Mouse (Mus musculus) spleen, postnatal 4 days (tissue): Measurements from ENCODE around the gene Kcmf1.
A peak's percentile ranks its signal among the peaks of the same experiment; 100 is the strongest.
"Not testable (repeated sequence)": the region's sequence is repeated elsewhere in the genome, so short reads cannot be mapped to it uniquely, and the experiment has no call there.

Experiments
- DNase-seq, 2 experiments: peaks; one replicate each; pipeline ENCODE4 v3.0.0; 2022; ENCODE audit warnings: low spot score in 2 of 2

Gene Kcmf1

DNA sequence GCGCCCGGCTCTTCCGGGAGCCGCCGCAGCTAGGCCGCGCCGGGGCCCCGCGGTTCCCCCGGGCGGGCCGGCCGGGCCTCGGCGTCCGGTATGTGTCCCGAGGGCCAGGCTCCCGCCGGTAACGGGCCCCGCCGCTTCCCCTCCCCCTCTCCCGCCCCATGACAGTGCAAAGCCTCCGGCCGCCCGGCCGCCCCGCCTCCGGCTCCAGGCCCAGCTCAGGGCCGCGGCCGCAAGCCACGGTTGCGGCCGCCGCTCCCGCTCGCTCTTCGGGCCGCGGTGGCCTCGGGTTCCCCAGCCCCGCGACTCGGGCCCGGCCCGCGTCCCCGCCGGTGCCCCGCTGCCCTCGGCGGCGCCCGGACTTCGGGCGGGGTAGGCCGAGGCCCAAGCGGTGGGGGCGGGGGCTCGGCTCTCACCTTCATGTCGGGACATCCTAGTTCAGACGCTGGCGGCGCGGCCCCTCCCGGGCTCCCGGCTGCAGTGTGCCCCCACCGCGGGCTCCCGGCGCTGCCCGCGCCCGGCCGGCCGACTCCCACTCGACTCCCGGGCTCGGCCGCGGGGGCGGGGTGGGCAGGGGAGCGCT lies 488 bp downstream of the Kcmf1 start:
- DNase-seq, result peak; percentile 64 to 85

DNA sequence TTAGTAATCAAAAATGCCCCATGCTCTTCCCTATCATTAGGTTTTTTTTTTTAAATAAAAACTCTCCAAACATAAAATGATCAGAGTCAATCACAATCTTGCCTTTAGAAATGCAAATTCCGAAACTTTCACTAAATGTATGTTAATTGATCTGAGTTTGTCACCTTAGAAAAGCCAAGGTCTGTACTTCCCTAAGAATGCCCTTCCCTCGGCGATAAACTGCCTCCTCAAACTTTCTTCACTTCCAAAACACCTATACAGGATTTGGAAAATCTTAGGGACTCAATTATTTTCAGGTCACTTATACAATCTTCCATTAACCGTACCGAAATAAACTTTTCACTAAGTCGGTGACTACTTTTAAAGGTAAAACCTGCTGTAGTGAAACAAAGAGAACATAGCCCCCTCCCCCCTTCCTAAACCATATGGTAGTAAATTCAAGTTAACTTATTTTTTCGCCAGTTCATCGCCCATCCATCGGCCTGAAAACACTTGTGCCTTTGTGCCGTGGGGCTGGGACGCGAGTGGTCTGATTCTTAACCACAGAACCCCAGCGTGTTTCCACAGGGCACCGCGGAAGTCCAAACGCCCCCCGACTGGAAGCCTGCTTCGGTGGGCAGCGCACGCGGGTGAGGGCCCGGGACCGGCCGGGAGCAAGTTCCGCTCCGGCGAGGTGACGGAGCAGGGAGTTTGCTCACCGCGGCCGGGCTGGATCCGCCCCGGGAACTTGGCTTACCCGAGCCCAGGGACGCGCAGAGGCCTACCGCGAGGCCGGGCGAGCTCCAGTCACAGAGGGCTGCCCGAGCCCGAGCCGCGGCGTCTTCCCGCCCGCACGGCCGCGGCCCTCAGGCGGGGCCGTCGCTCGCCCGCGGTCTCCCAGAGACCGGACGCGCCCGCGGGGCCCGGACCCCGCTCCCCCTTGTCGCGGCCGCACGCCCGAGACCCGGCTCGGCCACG lies 1.3 kb downstream of the Kcmf1 start:
- peak; percentile 71 to 89 for DNase-seq

DNA sequence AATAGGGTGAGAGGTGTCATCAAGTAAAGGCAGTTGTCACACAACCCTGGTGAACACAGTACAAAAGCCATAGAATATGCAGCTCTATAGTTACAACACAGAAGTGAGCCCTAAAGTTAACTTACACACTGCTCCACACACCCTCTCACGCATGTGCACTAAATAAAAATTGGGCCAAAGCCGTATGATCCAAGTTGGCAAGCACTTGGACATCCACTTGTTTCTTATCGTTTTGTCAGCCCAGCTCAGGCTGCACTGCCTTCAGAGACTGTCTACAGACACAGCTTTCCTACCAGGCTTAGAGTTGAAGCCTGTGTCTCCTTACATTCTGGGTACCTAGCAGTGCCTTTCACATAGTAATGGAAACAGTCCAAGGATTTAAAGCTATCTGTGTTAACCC lies 4.8 kb downstream of the Kcmf1 start:
- no peak for DNase-seq

DNA sequence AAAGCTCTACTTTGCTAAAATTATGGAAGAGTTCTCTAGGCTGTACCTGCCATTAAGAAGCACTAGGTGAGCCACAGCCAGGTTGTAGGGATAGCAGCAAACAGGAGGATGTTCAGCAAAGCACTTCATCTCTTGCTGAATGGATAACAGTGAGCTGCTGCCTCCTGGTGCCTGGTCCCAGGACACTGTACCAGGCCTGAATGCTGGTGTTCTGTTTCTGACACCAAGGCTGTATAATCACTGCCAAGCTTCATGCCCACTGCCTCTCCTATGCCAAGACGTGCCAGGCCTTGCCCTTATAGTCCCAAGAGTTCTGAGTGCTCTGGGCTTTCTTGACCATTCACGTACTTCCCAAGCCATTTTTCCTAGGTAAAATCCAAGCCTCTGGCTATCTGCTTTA lies 8.5 kb downstream of the Kcmf1 start:
- DNase-seq, result no peak

DNA sequence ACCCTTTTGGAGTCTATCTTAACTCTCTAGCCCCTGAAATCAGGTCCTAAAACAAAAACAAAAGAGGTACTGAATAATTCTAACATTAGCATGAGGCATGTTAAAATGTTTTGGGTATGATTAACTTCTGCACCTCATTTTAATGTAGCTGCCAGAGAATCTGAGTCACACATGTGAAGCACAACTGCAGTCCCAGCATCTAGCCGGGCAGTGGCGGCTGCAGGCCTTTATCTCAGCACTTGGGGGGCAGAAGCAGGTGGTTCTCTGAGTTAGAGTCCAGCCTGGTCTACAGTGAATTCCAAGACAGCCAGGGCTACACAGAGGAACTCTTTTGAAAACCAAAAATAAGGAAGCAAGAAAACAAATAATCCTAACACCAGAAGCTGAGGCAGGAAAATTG lies 11.1 kb downstream of the Kcmf1 start:
- DNase-seq, result no peak

DNA sequence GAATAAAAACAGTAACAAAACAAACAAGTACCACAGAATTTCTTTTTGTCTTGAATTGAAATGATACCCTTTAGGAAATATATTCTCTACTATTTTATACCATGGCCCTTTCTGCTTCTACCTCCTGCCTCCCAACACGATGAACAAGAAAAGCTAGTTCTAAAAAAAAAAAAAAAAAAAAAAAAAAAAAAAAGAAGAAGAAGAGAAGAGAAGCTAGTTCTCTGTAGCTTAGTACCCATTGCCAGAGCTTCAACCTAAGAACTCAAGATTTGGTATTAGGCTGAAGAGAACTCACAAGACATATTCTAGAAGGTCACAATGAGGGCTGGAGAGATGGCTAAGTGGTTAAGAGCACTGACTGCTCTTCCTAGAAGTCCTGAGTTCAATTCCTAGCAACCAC lies 14.5 kb downstream of the Kcmf1 start:
- no peak for DNase-seq

DNA sequence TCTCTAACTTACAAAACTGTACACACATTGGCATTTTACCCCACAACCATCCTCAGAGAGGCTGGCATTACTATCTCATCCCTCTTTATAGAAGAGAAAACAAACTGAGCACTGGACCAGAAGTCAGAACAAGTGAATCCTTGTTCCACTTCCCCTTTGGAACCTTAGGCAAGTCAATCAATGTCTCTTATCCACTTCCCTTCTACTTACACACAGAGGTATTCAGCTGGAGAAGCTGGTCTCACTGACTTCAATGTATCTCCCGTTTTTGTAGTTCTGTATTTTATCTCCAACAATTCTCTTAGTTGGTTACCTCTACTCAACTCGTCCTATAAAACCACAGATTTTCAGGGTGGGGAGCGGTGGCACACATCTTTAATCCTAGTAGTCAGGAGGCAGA lies 15.0 kb downstream of the Kcmf1 start:
- no peak for DNase-seq

DNA sequence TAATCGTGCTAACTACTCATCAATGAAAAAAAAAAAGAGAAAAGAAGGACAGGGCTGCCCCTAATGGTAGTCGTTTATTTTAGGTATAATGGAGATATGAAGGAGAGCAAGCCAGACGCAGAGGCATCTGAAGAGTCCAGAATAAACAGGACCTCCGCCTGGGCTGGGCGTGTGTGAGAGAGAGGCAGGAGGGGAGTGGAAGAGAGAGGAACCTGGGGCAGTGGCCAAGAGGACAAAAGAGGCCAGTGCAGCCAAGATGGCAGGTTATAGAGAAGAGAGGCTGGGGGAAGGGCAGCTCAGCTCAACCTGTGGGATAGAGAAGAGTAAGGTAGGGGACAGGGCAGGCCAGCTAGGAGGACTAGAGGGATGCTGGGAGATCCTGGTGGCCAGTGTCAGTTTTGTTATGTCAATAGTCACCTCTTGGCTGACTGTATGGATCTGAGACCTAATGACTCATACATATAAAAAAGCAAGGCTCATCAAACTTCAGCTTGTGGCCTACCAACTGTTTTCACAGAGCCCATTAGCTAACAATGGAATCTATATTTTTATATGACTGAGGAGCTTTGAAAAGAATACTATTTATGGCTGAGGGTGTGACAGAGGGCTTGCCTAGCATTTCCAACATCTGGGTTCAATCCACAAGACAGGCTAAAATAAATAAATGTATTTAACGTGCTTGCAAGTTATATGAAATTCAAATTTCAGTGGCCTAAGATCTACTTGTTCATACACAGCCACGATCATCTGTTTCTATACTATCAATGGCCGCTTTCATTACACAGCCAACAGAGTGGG lies 16.9 kb downstream of the Kcmf1 start:
- no peak for DNase-seq

DNA sequence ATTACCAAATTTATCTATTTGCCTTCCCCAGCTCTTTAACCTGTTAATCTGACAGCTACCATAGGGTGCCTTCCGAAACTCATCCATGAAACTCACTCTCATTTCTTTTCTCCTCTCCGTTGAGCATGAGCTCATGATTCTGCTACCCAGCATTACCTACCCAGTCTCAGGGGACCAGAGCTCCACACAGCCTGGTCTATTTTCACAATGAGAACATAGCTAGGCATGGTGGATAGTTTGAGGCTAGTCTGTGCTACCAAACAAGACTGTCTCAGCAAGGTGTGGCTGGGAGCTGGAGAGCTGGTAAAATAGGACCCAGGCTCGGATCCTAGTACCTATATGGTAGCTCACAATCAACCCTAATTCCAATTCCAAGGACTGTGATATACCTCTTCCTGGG lies 17.6 kb downstream of the Kcmf1 start:
- no peak for DNase-seq

DNA sequence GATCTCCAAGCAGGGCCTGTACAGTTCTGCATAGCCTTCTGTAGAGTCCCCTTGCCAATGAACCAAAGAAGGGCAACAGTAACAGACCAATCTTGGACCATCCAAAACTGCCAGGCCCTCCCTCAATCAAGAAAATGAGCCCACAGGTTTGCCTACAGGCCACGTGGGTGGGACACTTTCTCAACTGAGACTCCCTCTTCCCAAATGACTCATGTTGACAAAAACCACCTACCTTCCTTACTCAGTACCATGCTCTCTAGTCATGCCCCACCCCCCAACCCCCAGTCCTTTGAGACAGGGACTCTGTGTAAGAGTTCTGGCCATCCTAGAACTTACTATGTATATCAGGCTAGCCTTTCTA lies 18.2 kb downstream of the Kcmf1 start:
- no peak for DNase-seq

DNA sequence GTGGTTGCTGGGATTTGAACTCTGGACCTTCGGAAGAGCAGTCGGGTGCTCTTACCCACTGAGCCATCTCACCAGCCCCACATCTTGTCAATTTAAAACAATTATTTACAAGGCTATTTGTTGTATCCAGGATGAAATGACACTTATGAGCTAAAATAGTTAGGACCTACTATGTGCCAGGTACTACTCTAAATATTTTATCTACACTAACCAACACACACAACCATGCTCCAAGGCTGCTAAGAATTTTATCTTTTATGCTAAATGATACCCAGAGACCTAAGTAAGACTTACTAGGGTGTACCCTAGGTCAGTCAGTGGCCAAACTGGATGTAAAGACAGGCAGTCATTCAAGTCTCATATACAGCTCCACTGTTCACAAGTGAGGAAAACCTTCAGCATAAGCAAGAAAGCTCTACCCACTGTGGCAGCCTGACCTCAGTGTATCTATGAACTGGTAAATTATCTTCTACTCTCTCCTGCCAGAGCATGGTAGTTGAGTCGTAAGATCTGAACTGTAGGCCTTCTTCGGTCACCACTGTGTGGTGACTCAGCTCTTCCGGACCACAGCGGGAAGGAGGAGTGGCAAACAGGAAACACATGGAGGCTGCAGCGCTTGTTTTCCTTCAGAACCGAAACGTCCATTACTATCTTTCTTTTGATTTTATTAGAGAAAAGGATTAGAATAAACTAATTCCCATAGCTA lies 18.7 kb downstream of the Kcmf1 start:
- DNase-seq, result no peak

DNA sequence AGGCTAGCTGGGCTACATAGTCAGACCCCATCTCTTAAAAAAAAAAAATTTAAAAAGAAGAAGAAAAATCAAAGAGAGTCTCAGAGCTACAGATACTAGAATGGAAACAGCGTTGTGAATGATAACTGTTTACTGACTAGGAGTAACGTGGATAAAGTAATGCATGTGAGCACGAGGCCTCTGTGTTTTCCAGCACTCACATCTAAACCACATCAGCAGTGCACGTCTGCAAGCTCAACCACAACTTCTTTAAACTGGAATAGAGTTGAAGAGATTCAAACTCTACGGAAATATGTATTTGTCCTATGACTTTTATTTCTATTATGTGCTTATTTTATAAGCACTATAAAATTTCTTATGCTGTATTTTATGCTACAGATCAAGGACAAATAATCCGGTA lies 23.1 kb downstream of the Kcmf1 start:
- DNase-seq, result no peak

DNA sequence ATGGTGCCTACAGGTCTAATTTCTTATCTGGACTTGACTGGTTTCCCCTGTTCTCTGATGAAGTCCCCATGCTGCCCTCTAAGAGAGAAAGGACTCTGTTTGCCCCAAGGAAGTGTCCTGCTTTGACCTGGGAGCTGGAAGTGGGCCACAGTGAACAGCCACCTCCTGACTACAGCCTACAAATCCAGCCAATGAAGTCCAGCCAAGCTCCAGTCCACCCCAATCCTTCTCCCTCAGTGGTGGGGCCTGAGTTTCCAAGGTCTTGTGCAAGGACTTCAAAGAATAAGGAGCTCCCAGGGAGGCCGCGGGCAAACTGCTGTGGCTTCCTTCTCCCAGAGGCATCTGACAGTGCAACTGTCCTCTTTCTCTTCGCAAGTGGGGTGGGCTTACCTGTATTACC lies 26.4 kb downstream of the Kcmf1 start:
- no peak for DNase-seq

DNA sequence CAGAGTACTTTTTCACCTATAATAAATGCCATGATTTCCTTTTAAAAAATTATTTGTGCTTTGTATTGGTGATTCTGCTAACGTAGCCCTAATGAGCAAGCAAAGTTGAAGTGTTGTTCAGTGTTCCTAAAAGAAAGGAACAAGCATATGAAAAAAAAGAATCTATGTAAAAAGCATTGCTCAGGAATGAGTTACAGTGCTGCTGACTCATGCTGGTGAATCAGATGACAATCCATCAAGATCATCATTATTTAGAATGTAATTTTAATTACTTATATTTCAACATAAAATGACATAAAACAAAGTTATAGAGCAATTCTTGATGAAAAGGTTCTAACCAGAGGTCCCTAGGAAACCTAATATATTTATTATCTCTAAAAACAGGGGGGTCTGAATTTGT lies 27.5 kb downstream of the Kcmf1 start:
- no peak for DNase-seq

DNA sequence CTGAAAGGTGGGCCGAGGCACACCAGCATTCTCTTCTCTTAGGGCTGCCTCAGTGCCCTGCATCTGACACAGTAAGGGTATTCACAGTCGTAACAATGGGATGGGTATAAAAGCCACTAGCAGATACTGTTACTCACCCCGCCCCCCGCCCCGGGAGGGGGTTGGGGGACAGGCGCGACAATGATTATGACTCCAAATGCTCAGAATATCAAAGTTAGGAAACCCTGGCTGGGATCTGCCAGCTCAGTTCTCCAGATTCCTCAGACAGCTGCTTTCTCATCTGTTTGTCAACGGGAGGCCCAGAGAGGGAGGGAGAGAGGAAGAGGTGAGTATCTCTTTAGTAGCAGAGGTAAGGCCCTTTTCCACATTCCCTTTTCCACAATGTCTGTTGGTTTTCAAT lies 30.2 kb downstream of the Kcmf1 start:
- no peak for DNase-seq

DNA sequence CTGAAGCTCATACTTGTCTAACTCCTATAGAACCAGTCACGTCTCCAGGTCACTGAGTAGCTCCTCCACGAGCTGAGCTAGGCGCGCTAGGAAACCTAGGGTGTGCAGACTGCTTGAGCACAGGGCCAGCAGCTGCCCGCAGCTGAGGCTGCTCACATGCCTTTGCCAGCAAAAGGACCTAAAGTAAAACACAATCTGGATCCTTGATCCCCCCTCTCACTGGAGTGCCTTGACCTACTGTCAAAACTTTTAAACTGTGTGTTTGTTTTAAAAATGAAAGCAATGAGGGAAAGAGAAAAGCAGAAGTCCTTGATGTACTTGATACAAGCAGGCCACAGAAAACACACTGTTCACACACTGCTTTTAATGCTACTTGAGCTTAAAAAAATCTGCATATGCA lies 31.1 kb downstream of the Kcmf1 start:
- DNase-seq, result no peak

DNA sequence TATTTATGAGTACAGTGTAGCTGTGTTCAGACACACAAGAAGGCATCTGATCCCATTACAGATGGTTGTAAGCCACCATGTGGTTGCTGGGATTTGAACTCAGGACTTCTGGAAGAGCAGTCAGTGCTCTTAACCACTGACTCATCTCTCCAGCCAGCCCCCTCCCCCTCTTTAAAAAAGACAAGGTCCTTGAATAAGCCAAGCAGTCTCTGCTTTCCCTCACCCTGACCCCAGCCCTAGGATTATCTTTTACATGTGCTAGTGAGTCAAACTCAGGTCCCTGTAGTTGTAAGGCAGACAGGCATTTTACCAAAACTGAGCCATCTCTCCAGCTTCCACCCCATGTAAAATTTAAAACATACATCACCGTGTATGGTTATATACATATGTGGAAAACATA lies 32.0 kb downstream of the Kcmf1 start:
- DNase-seq, result no peak

DNA sequence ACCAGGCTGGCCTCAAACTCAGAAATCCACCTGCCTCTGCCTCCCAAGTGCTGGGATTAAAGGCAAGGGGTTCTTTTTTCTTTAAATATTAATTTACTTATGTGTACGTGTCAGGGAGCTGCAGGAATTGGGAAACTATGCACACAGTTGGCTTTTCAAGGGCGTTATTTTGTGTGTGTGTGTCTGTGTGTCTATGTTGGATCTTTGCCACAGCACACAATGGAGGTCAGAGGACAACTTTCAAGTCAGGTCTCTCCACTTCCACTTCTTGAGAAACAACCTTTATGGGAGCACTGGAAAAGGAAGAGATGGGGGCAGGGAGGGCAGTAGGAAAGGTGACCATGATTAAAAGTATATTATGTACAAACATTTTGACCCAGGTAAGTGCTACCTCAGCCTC lies 33.5 kb downstream of the Kcmf1 start:
- DNase-seq, result no peak

DNA sequence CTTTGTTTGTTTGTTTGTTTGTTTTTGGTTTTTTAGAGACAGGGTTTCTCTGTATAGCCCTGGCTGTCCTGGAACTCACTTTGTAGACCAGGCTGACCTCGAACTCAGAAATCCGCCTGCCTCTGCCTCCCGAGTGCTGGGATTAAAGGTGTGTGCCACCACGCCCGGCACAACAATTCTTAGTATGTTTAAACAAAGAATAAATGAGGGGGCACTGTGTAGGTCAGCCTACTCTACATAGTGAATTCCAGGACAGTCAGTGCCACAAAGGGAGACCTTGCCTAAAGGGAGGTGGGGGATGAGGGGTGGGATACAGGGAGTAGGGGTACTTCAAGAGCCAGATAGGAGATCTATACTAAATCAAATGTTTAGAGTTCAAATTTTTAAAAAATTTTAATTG lies 37.1 kb downstream of the Kcmf1 start:
- not testable (repeated sequence) for DNase-seq

DNA sequence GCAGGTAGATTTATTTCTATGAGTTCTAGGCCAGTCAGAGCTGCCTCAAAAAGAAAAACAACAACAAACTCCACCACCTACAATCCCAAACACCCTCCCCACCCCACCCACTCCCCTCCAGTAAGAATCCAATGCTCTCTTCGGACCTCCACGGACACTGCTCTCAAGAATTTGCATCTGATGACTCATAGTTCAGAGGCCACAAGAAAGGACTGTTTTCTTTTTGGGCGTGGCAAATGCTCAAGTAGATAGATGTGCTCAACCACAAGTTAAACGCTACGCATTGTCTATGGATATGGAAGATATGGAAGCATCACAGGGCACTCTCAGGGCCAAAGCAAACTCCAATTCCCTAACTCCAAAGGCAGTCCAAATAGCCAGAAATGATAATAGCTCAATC lies 45.5 kb downstream of the Kcmf1 start:
- no peak for DNase-seq

DNA sequence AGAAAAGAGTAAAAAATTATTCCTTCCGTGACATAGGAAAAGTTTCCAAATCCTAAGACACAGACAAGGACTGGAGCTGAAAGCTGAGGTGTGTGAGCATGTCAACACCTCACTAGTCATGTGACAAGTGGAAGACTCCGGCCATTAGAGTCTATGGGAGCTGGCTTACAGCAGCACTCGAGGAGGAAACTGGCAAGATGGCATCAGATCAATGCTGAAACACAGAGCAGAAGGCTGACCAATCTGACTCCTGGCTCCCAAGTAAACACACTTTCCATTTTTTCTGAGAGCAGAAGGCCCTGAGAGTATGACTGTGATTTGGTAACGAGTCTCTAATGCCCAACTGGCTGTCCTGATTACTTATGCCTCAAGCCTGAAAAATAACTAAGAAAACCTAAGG lies 47.6 kb downstream of the Kcmf1 start:
- DNase-seq, result no peak

DNA sequence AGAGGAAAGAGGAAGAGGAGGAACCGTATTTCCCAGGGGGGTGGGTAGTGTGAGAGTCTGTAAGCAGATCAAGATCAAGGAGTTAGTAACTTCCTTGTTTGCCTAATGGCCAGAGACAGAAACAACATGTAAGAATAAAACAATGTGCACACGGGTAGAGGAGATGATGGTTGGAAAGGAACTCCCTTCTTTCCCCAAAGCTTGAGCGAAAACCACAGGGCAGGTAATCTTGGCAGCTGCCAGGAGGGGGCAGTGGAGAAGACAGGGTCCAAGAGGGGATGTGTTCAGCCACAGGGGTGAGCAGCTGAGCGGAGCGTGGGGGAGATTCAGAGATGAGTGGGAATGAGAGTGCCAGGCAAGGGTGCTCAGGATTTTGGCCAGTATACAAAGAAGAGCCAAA lies 48.1 kb downstream of the Kcmf1 start:
- DNase-seq, result peak; percentile 28 to 69
